Mouse (Mus musculus) adrenal gland, adult 2 months (tissue): ENCODE measurements at regions not wholly inside any gene's neighbourhood (a gene's known extent, or its start where the extent isn't known, plus 50 kb on each side); places are given as distances from the start of the nearest gene placed in this dataset.

Experiments
- DNase-seq: peaks from one replicate; pipeline ENCODE4 v3.0.0; 2021

- no peak for DNase-seq
These were observed 629.2 kb upstream of the Arpp21 start for GRCm38 (mm10) chr9:112864921-112865320.

- no peak for DNase-seq
These were observed 625.4 kb upstream of the Arpp21 start for GRCm38 (mm10) chr9:112861136-112861535.

- DNase-seq: no peak
These were observed 624.7 kb upstream of the Arpp21 start for GRCm38 (mm10) chr9:112860307-112860893.

- no peak for DNase-seq
These were observed 605.7 kb upstream of the Arpp21 start for GRCm38 (mm10) chr9:112841473-112841872.

- no peak for DNase-seq
These were observed 603.5 kb upstream of the Arpp21 start for GRCm38 (mm10) chr9:112839071-112839793.

GRCm38 (mm10) chr9:112837563-112837962, 601.8 kb upstream of the Arpp21 start:
- DNase-seq: no peak

GRCm38 (mm10) chr9:112834441-112835245, 598.9 kb upstream of the Arpp21 start:
- DNase-seq: no peak

- no peak for DNase-seq
These were observed 595.4 kb upstream of the Arpp21 start for GRCm38 (mm10) chr9:112831102-112831501.

GRCm38 (mm10) chr9:112828602-112829001, 592.9 kb upstream of the Arpp21 start:
- peak; percentile 69 for DNase-seq

- no peak for DNase-seq
These were observed 590.9 kb upstream of the Arpp21 start for GRCm38 (mm10) chr9:112826592-112826991.

GRCm38 (mm10) chr9:112821940-112822339, 586.2 kb upstream of the Arpp21 start:
- no peak for DNase-seq

GRCm38 (mm10) chr9:112811946-112812345, 576.2 kb upstream of the Arpp21 start:
- DNase-seq: no peak

GRCm38 (mm10) chr9:112799583-112800220, 564.0 kb upstream of the Arpp21 start:
- DNase-seq: no peak

GRCm38 (mm10) chr9:112793537-112793936, 557.8 kb upstream of the Arpp21 start:
- no peak for DNase-seq

GRCm38 (mm10) chr9:112771981-112772380, 536.2 kb upstream of the Arpp21 start:
- no peak for DNase-seq

GRCm38 (mm10) chr9:112744616-112745015, 508.9 kb upstream of the Arpp21 start:
- no peak for DNase-seq

GRCm38 (mm10) chr9:112743871-112744590, 508.3 kb upstream of the Arpp21 start:
- no peak for DNase-seq

GRCm38 (mm10) chr9:112735761-112736160, 500.0 kb upstream of the Arpp21 start:
- no peak for DNase-seq

GRCm38 (mm10) chr9:112725523-112725922, 489.8 kb upstream of the Arpp21 start:
- no peak for DNase-seq

GRCm38 (mm10) chr9:112725103-112725502, 489.4 kb upstream of the Arpp21 start:
- DNase-seq: no peak

- no peak for DNase-seq
These were observed 487.6 kb upstream of the Arpp21 start for GRCm38 (mm10) chr9:112723346-112723745.

GRCm38 (mm10) chr9:112722501-112722900, 486.8 kb upstream of the Arpp21 start:
- no peak for DNase-seq
